8 mouse cellular contexts compared by ENCODE assay signal in the genomic region with DNA sequence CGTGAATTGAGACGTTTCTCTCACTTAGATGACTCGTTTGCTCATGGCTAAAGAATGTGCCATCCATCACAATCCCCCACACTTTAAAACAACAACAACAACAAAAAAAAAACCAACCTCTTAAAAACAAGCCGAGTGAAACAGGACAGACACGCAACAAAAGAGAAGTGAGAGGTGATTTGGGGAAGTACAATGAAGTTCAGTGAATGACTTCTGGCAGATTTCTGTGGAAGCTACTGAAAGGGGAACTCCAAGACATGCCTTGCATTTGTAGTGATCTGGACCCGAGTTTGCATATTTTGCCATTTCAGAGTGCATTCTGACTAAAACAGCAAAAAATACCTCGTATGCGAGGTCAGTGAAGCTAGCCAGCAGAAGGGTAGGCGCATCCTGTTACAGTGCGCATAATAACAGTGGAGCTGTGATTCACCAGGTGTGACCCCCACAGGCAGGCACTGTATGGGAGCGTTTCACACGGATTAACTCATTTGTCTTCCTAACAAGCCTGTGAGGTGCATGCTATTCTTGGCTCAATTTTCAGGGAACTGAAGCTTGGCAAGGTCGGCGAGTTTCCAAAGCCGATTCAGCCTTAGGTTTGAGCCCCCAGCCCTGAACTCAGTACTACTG. TPM values are rescaled to one million over a fixed set of nuclear protein-coding genes. Genes with fewer than 3 reads are reported as not detected.
A peak's percentile ranks its signal among the peaks of the same experiment; 100 is the strongest.
DNase-seq lines count a peak whose midpoint lies in the region; ATAC-seq and TF ChIP-seq lines count a peak whose summit lies in the region.

No protein-coding gene starts in this region.

- DNase-seq in forebrain, postnatal 0 days: peak; percentile 8
- no peak for DNase-seq in forebrain, embryonic 10.5 days (ENCODE audit: extremely low spot score, low spot score)
- DNase-seq in midbrain, embryonic 14.5 days: no peak
- DNase-seq in urinary bladder, postnatal 25 days (ENCODE audit: low spot score): no peak
- no peak for DNase-seq in adrenal gland, adult 2 months

- H3K27me3 ChIP-seq in forebrain, postnatal 0 days (ENCODE audit: insufficient read depth, low read length): no peaks in the 10 kb centered on the region
- H3K27me3 ChIP-seq in forebrain, embryonic 10.5 days (ENCODE audit: poor library complexity, severe bottlenecking): no peaks in the 10 kb centered on the region
- H3K27me3 ChIP-seq in midbrain, embryonic 16.5 days (ENCODE audit: control insufficient read depth, insufficient read depth, low read depth, low read length): no peaks in the 10 kb centered on the region
- H3K27me3 ChIP-seq in midbrain, embryonic 14.5 days (ENCODE audit: control insufficient read depth, insufficient read depth, low read length): no peaks in the 10 kb centered on the region
- peaks cover 21% of the 10 kb centered on the region for H3K27me3 ChIP-seq in liver, embryonic 12.5 days (replicated peaks)
- H3K27me3 ChIP-seq in stomach, embryonic 16.5 days (ENCODE audit: control insufficient read depth, insufficient read depth, low read length): no peaks in the 10 kb centered on the region

- no peak overlapping the region for H3K27ac ChIP-seq in forebrain, postnatal 0 days (ENCODE audit: low read depth, low read length)
- H3K27ac ChIP-seq in forebrain, embryonic 10.5 days: no peak overlapping the region
- no peak overlapping the region for H3K27ac ChIP-seq in midbrain, embryonic 16.5 days (ENCODE audit: low read length)
- H3K27ac ChIP-seq in midbrain, embryonic 14.5 days (replicated peaks; ENCODE audit: low read depth, low read length): no peak overlapping the region
- no peak overlapping the region for H3K27ac ChIP-seq in liver, embryonic 12.5 days
- H3K27ac ChIP-seq in stomach, embryonic 16.5 days (ENCODE audit: low read length): no peak overlapping the region; the same call in 1 of the 2 replicates

- TF ChIP-seq CTCF in forebrain, postnatal 0 days (IDR thresholded peaks at IDR 0.05; ENCODE audit: low read depth): no peak

- H3K9ac ChIP-seq in forebrain, postnatal 0 days: no peak overlapping the region
- H3K9ac ChIP-seq in midbrain, embryonic 16.5 days (ENCODE audit: low read depth, low read length): no peak overlapping the region
- H3K9ac ChIP-seq in midbrain, embryonic 14.5 days (replicated peaks; ENCODE audit: low read length): no peak overlapping the region
- no peak overlapping the region; the same call in 1 of the 2 replicates for H3K9ac ChIP-seq in liver, embryonic 12.5 days
- no peak overlapping the region for H3K9ac ChIP-seq in stomach, embryonic 16.5 days (ENCODE audit: low read length)

- no peak for ATAC-seq in forebrain, postnatal 0 days
- ATAC-seq in midbrain, embryonic 16.5 days: peak; percentile 60; the same call in 1 of the 2 replicates
- no peak for ATAC-seq in midbrain, embryonic 14.5 days (ENCODE audit: low FRiP score, low TSS enrichment)
- no peak for ATAC-seq in liver, embryonic 12.5 days
- ATAC-seq in stomach, embryonic 16.5 days (ENCODE audit: insufficient read depth, low FRiP score): no peak

- no peak overlapping the region for H3K4me2 ChIP-seq in forebrain, postnatal 0 days (ENCODE audit: low read depth)
- peak overlapping the region; percentile 12; the same call in 1 of the 2 replicates for H3K4me2 ChIP-seq in midbrain, embryonic 16.5 days (ENCODE audit: low read length)
- no peak overlapping the region for H3K4me2 ChIP-seq in midbrain, embryonic 14.5 days (ENCODE audit: low read length)
- peak overlapping the region; percentile 37 for H3K4me2 ChIP-seq in liver, embryonic 12.5 days
- H3K4me2 ChIP-seq in stomach, embryonic 16.5 days (ENCODE audit: low read depth, low read length): peak overlapping the region; percentile 40; the same call in 1 of the 2 replicates

- 13% methylated on average over 15 of the region's 15 CpGs for WGBS in forebrain, postnatal 0 days
- WGBS in forebrain, embryonic 10.5 days: 34% methylated on average over 15 of the region's 15 CpGs
- 21% methylated on average over 15 of the region's 15 CpGs for WGBS in midbrain, embryonic 16.5 days
- WGBS in midbrain, embryonic 14.5 days: 21% methylated on average over 15 of the region's 15 CpGs
- 17% methylated on average over 15 of the region's 15 CpGs for WGBS in liver, embryonic 12.5 days (ENCODE audit: insufficient replicate concordance)
- WGBS in stomach, embryonic 16.5 days: 18% methylated on average over 15 of the region's 15 CpGs

- H3K9me3 ChIP-seq in forebrain, postnatal 0 days (ENCODE audit: low read length): no peaks in the 10 kb centered on the region
- H3K9me3 ChIP-seq in forebrain, embryonic 10.5 days: no peaks in the 10 kb centered on the region
- no peaks in the 10 kb centered on the region for H3K9me3 ChIP-seq in midbrain, embryonic 16.5 days (replicated peaks; ENCODE audit: control insufficient read depth, low read length, poor library complexity, severe bottlenecking)
- no peaks in the 10 kb centered on the region for H3K9me3 ChIP-seq in midbrain, embryonic 14.5 days (ENCODE audit: control insufficient read depth, low read length)
- H3K9me3 ChIP-seq in liver, embryonic 12.5 days (replicated peaks): no peaks in the 10 kb centered on the region
- no peaks in the 10 kb centered on the region for H3K9me3 ChIP-seq in stomach, embryonic 16.5 days (replicated peaks; ENCODE audit: control insufficient read depth, low read length)

- no peak overlapping the region for H3K4me3 ChIP-seq in forebrain, postnatal 0 days (ENCODE audit: low read depth, low read length)
- H3K4me3 ChIP-seq in forebrain, embryonic 10.5 days: no peak overlapping the region
- H3K4me3 ChIP-seq in midbrain, embryonic 16.5 days (ENCODE audit: low read depth, low read length): no peak overlapping the region
- H3K4me3 ChIP-seq in midbrain, embryonic 14.5 days (replicated peaks; ENCODE audit: low read depth, low read length): no peak overlapping the region
- H3K4me3 ChIP-seq in liver, embryonic 12.5 days: no peak overlapping the region
- no peak overlapping the region for H3K4me3 ChIP-seq in stomach, embryonic 16.5 days (replicated peaks; ENCODE audit: low read length)

- H3K36me3 ChIP-seq in forebrain, postnatal 0 days (ENCODE audit: insufficient read depth): no peaks in the 10 kb centered on the region
- no peaks in the 10 kb centered on the region for H3K36me3 ChIP-seq in forebrain, embryonic 10.5 days (replicated peaks)
- H3K36me3 ChIP-seq in midbrain, embryonic 16.5 days (ENCODE audit: control insufficient read depth, insufficient read depth, low read length): no peaks in the 10 kb centered on the region
- H3K36me3 ChIP-seq in midbrain, embryonic 14.5 days (ENCODE audit: control insufficient read depth, insufficient read depth, low read length): no peaks in the 10 kb centered on the region
- no peaks in the 10 kb centered on the region for H3K36me3 ChIP-seq in liver, embryonic 12.5 days
- no peaks in the 10 kb centered on the region for H3K36me3 ChIP-seq in stomach, embryonic 16.5 days (ENCODE audit: control insufficient read depth, insufficient read depth, low read length)

- peaks cover 8% of the 10 kb centered on the region; the same call in 1 of the 2 replicates for H3K4me1 ChIP-seq in forebrain, postnatal 0 days (ENCODE audit: insufficient read depth)
- peaks cover 12% of the 10 kb centered on the region for H3K4me1 ChIP-seq in forebrain, embryonic 10.5 days
- peaks cover 4% of the 10 kb centered on the region; the same call in 1 of the 2 replicates for H3K4me1 ChIP-seq in midbrain, embryonic 16.5 days (ENCODE audit: control insufficient read depth, insufficient read depth, low read length)
- 0 out of 2 replicates have a peak, but pooled peaks cover 4% of the 10 kb centered on the region for H3K4me1 ChIP-seq in midbrain, embryonic 14.5 days (ENCODE audit: control insufficient read depth, insufficient read depth, low read length)
- H3K4me1 ChIP-seq in liver, embryonic 12.5 days: peaks cover 40% of the 10 kb centered on the region
- peaks cover 21% of the 10 kb centered on the region for H3K4me1 ChIP-seq in stomach, embryonic 16.5 days (ENCODE audit: control insufficient read depth, insufficient read depth, low read length)

RNA-seq across cellular contexts. Expression of a gene that starts 17.4 kb away (rescaled TPM):
- 13.8 and 17.9 TPM in 2 replicates for total RNA-seq in forebrain, postnatal 0 days (2014; rRNA removed)
- 5.8 and 7.1 TPM in 2 replicates for polyA plus RNA-seq in forebrain, postnatal 0 days (2015; fragmentation: Nextera tagmentation; extraction: Ambion mirVana)
- polyA plus RNA-seq in forebrain, embryonic 10.5 days (2016; fragmentation: Nextera tagmentation; extraction: Ambion mirVana): 8.7 and 8.8 TPM in 2 replicates
- polyA plus RNA-seq in midbrain, embryonic 16.5 days (2015; fragmentation: Nextera tagmentation; extraction: Ambion mirVana): 8.3 and 9.5 TPM in 2 replicates
- polyA plus RNA-seq in midbrain, embryonic 14.5 days (2014; fragmentation: Nextera tagmentation; extraction: Ambion mirVana): 11.8 and 12.1 TPM in 2 replicates
- polyA plus RNA-seq in liver, embryonic 12.5 days (2016; fragmentation: Nextera tagmentation; extraction: Ambion mirVana): 57.2 and 59.8 TPM in 2 replicates
- 8.9 and 10.2 TPM in 2 replicates for polyA plus RNA-seq in stomach, embryonic 16.5 days (2015; fragmentation: Nextera tagmentation; extraction: Ambion mirVana)
- total RNA-seq in adrenal gland, adult 2 months (2021): 10 to 100 TPM; 26.0 to 38.8 TPM
- 9.5 and 10.6 TPM in 2 replicates for polyA plus RNA-seq in adrenal gland, adult 2 months (2012; rRNA removed)

Comparison
In these comparisons a context has a peak if more than half of its experiments do, and no peak if none do; other contexts are left out.
1. H3K4me2 ChIP-seq: peak in midbrain, embryonic 16.5 days (single experiment), liver, embryonic 12.5 days (single experiment) and stomach, embryonic 16.5 days (single experiment); none in forebrain, postnatal 0 days (single experiment) and midbrain, embryonic 14.5 days (single experiment).